Mouse (Mus musculus) thymus, adult 2 months (tissue): ENCODE results near the gene Dact1. TPM values are rescaled to one million over a fixed set of nuclear protein-coding genes. Genes with fewer than 3 reads are reported as not detected.
A peak's percentile ranks its signal among the peaks of the same experiment; 100 is the strongest.

Experiments
- DNase-seq: peaks from one replicate; pipeline ENCODE4 v3.0.0; 2021
- H3K27ac ChIP-seq: fragments of 200-500 bp; 2 replicates; pipeline ENCODE4 v1.5.1; 2012; ENCODE audit warnings: low read length, control low read depth; ENCODE audit not compliant: control insufficient read depth, insufficient read depth
- H3K27me3 ChIP-seq: fragments of 200-500 bp; 2 replicates; pipeline ENCODE4 v1.6.1; 2012; ENCODE audit warnings: mild to moderate bottlenecking, low read length, moderate library complexity, mixed read lengths; ENCODE audit not compliant: control insufficient read depth, insufficient read depth
- H3K36me3 ChIP-seq: fragments of 200-500 bp; 2 replicates; pipeline ENCODE4 v1.6.1; 2012; ENCODE audit warnings: mild to moderate bottlenecking, low read length, moderate library complexity; ENCODE audit not compliant: control insufficient read depth, insufficient read depth
- H3K4me1 ChIP-seq: fragments of 200-500 bp; replicated peaks from 2 replicates; pipeline ENCODE4 v1.6.1; 2012; ENCODE audit warnings: low read length; ENCODE audit not compliant: control insufficient read depth, insufficient read depth
- H3K4me3 ChIP-seq: fragments of 200-500 bp; 2 replicates; pipeline ENCODE4 v1.5.1; 2012; ENCODE audit warnings: mild to moderate bottlenecking, low read length, control low read depth, moderate library complexity; ENCODE audit not compliant: control insufficient read depth, insufficient read depth
- CTCF ChIP-seq: fragments of 200-500 bp; IDR thresholded peaks from 2 replicates; pipeline ENCODE4 v1.5.1; 2012; ENCODE audit warnings: mild to moderate bottlenecking, control low read depth, low read length, moderate library complexity, borderline replicate concordance; ENCODE audit not compliant: control insufficient read depth, poor library complexity, insufficient read depth; ENCODE audit errors: extremely low read depth
- POLR2A ChIP-seq: fragments of 200-500 bp; IDR thresholded peaks from 2 replicates; pipeline ENCODE4 v1.6.1; 2012; ENCODE audit warnings: mild to moderate bottlenecking, low read length, control low read depth, moderate library complexity; ENCODE audit not compliant: control insufficient read depth, poor library complexity, insufficient read depth; ENCODE audit errors: extremely low read depth
- WGBS: fragments of 180-500 bp; shearing (Covaris S2); methylation state at CpG from one replicate; pipeline ENCODE4 v1.1.7; 2018; 5-methylcytosine and 5-hydroxymethylcytosine counted together
- polyA plus RNA-seq: library from polyadenylated mRNA; depleted of rRNA; stranded (reverse); fragments of >200 nt; gene quantifications from 2 replicates; pipeline ENCODE4 v1.2.3, GENCODE M21; 2012

Dact1 gene
- polyA plus RNA-seq, 1 experiment: 2.6 TPM

DNA sequence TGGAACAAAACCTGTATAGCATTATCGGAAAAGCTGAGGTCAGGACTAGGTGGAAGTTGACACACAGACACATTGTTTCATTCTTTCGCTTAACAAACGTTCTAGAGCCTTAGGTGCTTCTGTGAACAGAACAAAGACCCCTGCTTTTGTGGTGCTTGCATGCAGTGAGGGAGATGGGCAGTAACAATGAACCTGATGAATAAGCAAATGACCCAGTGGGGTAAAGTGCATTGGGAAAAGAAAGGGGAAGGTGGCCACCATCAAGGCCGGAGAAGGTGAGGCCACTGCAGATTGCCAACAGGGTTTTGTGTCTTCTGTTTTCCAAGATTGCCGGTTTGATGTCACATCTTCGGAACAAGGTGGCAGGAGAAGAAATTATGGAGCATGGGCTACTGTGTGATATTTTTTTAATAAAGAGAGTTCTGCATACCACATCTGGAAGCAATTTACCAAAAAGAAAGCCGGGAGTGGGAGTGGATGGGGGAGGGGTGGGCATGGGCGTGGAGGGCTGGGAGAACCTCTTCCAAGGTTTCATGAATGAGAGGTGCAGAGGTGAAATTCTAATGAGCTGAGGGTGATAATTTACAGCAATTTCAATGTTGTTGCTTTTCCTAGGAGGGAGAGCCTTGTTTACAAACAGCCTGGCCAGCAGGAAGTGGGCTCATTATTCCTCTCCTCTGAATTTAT lies 12.7 kb upstream of the Dact1 start:
- H3K4me3 ChIP-seq: no peak overlapping the region
- no peak overlapping the region for H3K27ac ChIP-seq
- H3K27me3 ChIP-seq: no peaks in the 10 kb centered on the region
- H3K36me3 ChIP-seq: no peaks in the 10 kb centered on the region
- H3K4me1 ChIP-seq: peaks cover 5% of the 10 kb centered on the region; the same call in 1 of the 2 replicates
- DNase-seq: no peak
- no peak for TF ChIP-seq CTCF
- TF ChIP-seq POLR2A: no peak
- WGBS: 88% methylated on average over 8 of the region's 8 CpGs

GRCm38 (mm10) chr12:71310068-71310931 lies 616 bp downstream of the Dact1 start:
- Histone ChIP-seq H3K27ac (no peak overlapping the region), H3K4me1 (0 out of 2 replicates have a peak, but pooled peaks cover 6% of the 10 kb centered on the region), H3K27me3 (peaks cover 17% of the 10 kb centered on the region), H3K36me3 (no peaks in the 10 kb centered on the region), H3K4me3 (peak overlapping the region; percentile 37)
- 5% methylated on average over 56 of the region's 56 CpGs for WGBS
- peak; percentile 12 for DNase-seq
- TF ChIP-seq CTCF (no peak), POLR2A (no peak)

- DNase-seq: no peak
These were observed 1.7 kb downstream of the Dact1 start for GRCm38 (mm10) chr12:71311237-71311887.

GRCm38 (mm10) chr12:71318239-71318638 lies 8.6 kb downstream of the Dact1 start:
- TF ChIP-seq POLR2A (no peak), CTCF (no peak)
- no peak overlapping the region for H3K4me3 ChIP-seq

More at GRCm38 (mm10) chr12:71311237-71311887, 1.7 kb downstream of the Dact1 start:
- Histone ChIP-seq H3K36me3 (no peaks in the 10 kb centered on the region), H3K27me3 (peaks cover 17% of the 10 kb centered on the region), H3K4me1 (0 out of 2 replicates have a peak, but pooled peaks cover 6% of the 10 kb centered on the region), H3K27ac (no peak overlapping the region), H3K4me3 (no peak overlapping the region)
- WGBS: 39% methylated on average over 13 of the region's 13 CpGs
- TF ChIP-seq POLR2A (no peak), CTCF (no peak)

GRCm38 (mm10) chr12:71319536-71319935 lies 9.9 kb downstream of the Dact1 start:
- TF ChIP-seq POLR2A (no peak), CTCF (no peak)
- WGBS: 93% methylated on average over 4 of the region's 4 CpGs
- DNase-seq: no peak
- Histone ChIP-seq H3K4me3 (no peak overlapping the region), H3K27ac (no peak overlapping the region), H3K36me3 (no peaks in the 10 kb centered on the region), H3K4me1 (no peaks in the 10 kb centered on the region), H3K27me3 (no peaks in the 10 kb centered on the region)

More at GRCm38 (mm10) chr12:71318239-71318638, 8.6 kb downstream of the Dact1 start:
- H3K27ac ChIP-seq: no peak overlapping the region
- DNase-seq: no peak
- no peaks in the 10 kb centered on the region for H3K4me1 ChIP-seq
- 95% methylated on average over 40 of the region's 40 CpGs for whole genome bisulfite sequencing
- no peaks in the 10 kb centered on the region for H3K27me3 ChIP-seq
- H3K36me3 ChIP-seq: no peaks in the 10 kb centered on the region

DNA sequence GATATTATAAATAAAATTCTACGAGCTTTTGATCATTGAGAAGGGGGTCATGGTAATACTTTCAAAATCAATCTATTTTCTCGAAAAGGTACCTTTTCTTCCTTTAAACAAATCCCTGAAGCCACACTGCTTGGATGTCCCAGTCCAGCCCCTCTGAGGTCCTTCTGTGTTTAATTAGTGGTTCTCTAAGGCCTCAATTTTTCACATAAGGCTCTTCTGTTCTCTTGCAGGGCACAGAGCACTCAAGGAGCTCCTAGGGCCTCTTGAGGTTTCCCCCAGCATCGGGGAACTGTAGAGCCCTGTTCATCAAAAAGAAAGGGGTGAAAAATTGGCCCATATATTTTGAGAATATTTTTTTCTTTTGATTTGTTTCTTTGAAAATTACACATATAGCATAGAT lies 23.0 kb downstream of the Dact1 start:
- H3K4me1 ChIP-seq: no peaks in the 10 kb centered on the region
- no peaks in the 10 kb centered on the region for H3K36me3 ChIP-seq
- no peak overlapping the region for H3K27ac ChIP-seq
- 92% methylated on average over 3 of the region's 3 CpGs for WGBS
- no peaks in the 10 kb centered on the region for H3K27me3 ChIP-seq
- no peak overlapping the region for H3K4me3 ChIP-seq
- DNase-seq: no peak
- TF ChIP-seq CTCF (no peak), POLR2A (no peak)
